Mouse (Mus musculus) megakaryocyte, embryonic 14.5 days (primary cell): ENCODE data around the gene Zranb3.

Source experiments
- FLI1 ChIP-seq: IDR thresholded peaks from 2 replicates; pipeline ENCODE4 v1.6.1; 2012; ENCODE audit warnings: low read length, inconsistent platforms, mixed read lengths
- GATA1 ChIP-seq: IDR thresholded peaks from 3 replicates; pipeline ENCODE4 v1.6.1; 2012; ENCODE audit warnings: mixed read lengths, low read length, inconsistent platforms, borderline replicate concordance

- TF ChIP-seq FLI1 = no peak
- TF ChIP-seq GATA1 = no peak
Observed at GRCm38 (mm10) chr1:128004371-128004720, 98.5 kb downstream of the Zranb3 start.
